Mouse (Mus musculus) hindbrain, embryonic 11.5 days (tissue): ENCODE measurements at regions not wholly inside any gene's neighbourhood (a gene's known extent, or its start where the extent isn't known, plus 50 kb on each side); places are given as distances from the start of the nearest gene placed in this dataset.

Experiments used
- ATAC-seq: fragments of 200-750 bp; cut with Nextera tagmentation; 2 replicates; pipeline ENCODE4 v1.8.0; 2017; ENCODE audit warnings: mild to moderate bottlenecking, moderate TSS enrichment, moderate library complexity; ENCODE audit not compliant: low FRiP score
- DNase-seq: peaks from one replicate; pipeline ENCODE4 v3.0.0-alpha.2; 2015; ENCODE audit warnings: low spot score
- H3K27ac ChIP-seq: fragments of 300-500 bp; sonication (generic); 2 replicates; pipeline ENCODE4 v1.5.1; 2014; ENCODE audit warnings: mild to moderate bottlenecking, low read depth, low read length
- H3K27me3 ChIP-seq: fragments of 300-500 bp; sonication (generic); 2 replicates; pipeline ENCODE4 v1.6.1; 2014; ENCODE audit warnings: mild to moderate bottlenecking, low read length, moderate library complexity, mixed read lengths; ENCODE audit not compliant: control insufficient read depth, insufficient read depth
- H3K36me3 ChIP-seq: fragments of 300-500 bp; sonication (generic); 2 replicates; pipeline ENCODE4 v1.6.1; 2014; ENCODE audit warnings: mild to moderate bottlenecking, low read length, moderate library complexity, mixed read lengths; ENCODE audit not compliant: control insufficient read depth, insufficient read depth
- H3K4me1 ChIP-seq: fragments of 300-500 bp; sonication (generic); replicated peaks from 2 replicates; pipeline ENCODE4 v1.6.1; 2014; ENCODE audit warnings: low read length, mixed read lengths; ENCODE audit not compliant: control insufficient read depth, insufficient read depth
- H3K4me2 ChIP-seq: fragments of 300-500 bp; sonication (generic); replicated peaks from 2 replicates; pipeline ENCODE4 v1.6.1; 2014; ENCODE audit warnings: mild to moderate bottlenecking, low read depth, low read length
- H3K4me3 ChIP-seq: fragments of 300-500 bp; sonication (generic); 2 replicates; pipeline ENCODE4 v1.5.1; 2014; ENCODE audit warnings: low read depth, low read length
- H3K9ac ChIP-seq: fragments of 300-500 bp; sonication (generic); 2 replicates; pipeline ENCODE4 v1.6.1; 2014; ENCODE audit warnings: low read depth, low read length
- H3K9me3 ChIP-seq: fragments of 300-500 bp; sonication (generic); 2 replicates; pipeline ENCODE4 v1.6.1; 2016; ENCODE audit warnings: low read length; ENCODE audit not compliant: control insufficient read depth
- WGBS: fragments of 180-500 bp; shearing (Covaris S2); extraction: QIAGEN DNeasy Blood & Tissue Kit; methylation state at CpG from one replicate; pipeline ENCODE4 v1.1.7; 2014; 5-methylcytosine and 5-hydroxymethylcytosine counted together

DNA sequence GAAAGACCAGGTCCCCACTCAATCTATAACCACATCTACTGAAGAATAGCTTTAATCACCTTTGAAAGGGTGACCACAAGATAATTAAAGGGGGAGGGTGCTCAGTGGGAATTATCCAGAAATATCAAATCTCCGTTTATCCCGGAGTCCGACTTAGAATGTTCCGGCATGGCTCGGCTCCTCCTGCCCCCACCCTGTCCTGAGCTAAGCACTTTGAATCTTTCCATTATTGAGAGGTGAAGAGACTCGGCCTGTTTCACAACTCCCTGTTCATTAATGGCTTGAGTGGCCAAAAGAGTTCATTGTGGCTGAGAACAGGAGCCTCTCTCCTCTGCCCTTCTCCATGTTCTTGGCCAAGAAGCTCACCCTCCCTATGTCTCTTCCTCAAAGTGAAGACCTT, 181.0 kb downstream of the 3110018I06Rik start:
- ATAC-seq (no peak), DNase-seq (no peak)
- H3K9me3 ChIP-seq = no peaks in the 10 kb centered on the region
- 92% methylated on average over 6 of the region's 6 CpGs for whole genome bisulfite sequencing
- no peak overlapping the region for H3K4me2 ChIP-seq
- H3K27me3 ChIP-seq = no peaks in the 10 kb centered on the region
- H3K4me3 ChIP-seq = no peak overlapping the region
- H3K36me3 ChIP-seq = no peaks in the 10 kb centered on the region
- no peak overlapping the region for H3K27ac ChIP-seq
- no peak overlapping the region for H3K9ac ChIP-seq
- no peaks in the 10 kb centered on the region for H3K4me1 ChIP-seq

DNA sequence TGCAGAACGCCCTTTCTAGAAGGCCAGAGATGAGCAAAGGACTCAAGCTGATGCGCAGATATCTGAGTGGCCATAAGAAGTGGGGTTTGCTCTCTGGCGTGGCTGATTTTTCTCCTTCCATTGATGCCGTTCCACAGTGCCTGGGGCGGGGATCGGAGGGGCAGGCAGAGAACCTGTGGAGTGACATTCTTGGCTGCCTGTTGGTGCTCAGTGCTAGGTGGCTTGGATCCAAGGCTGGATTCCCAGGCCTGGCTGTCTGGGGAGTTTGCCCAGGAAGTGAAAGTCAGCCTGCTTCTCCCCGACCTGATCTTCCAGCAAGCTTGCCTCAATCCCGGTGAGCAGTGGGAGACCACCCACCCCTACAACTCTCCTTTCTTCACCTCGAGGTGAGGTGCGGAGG, 181.5 kb downstream of the 3110018I06Rik start:
- Histone ChIP-seq H3K4me2 (no peak overlapping the region), H3K4me1 (no peaks in the 10 kb centered on the region), H3K9ac (no peak overlapping the region), H3K4me3 (no peak overlapping the region), H3K27me3 (no peaks in the 10 kb centered on the region), H3K36me3 (no peaks in the 10 kb centered on the region), H3K9me3 (no peaks in the 10 kb centered on the region), H3K27ac (no peak overlapping the region)
- no peak for DNase-seq
- 78% methylated on average over 10 of the region's 10 CpGs for WGBS
- ATAC-seq = no peak

DNA sequence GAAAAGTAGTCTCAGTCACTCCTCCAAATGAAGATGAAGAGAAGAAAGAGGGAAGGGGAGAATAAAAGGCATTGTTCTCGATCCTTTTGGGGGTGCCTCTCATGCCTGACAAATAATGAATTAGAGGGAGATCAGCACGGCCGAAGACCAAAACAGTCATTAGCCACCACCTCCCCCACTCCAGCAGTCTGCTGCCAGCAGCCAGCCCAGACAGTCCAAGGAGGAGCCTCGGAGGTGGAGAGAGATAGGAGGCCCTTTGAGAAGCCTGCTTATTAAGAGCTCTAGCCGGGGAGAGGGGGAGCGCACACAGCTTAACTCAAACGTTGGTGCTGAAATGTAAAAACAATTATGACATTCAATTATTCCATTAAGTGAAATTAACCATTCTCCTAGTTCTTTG, 188.6 kb downstream of the 3110018I06Rik start:
- DNase-seq = no peak
- WGBS = 32% methylated on average over 7 of the region's 7 CpGs
- no peak overlapping the region for H3K4me2 ChIP-seq
- no peaks in the 10 kb centered on the region for H3K27me3 ChIP-seq
- no peak overlapping the region for H3K4me3 ChIP-seq
- no peak overlapping the region for H3K27ac ChIP-seq
- H3K4me1 ChIP-seq = no peaks in the 10 kb centered on the region
- ATAC-seq = no peak
- no peaks in the 10 kb centered on the region for H3K9me3 ChIP-seq
- no peak overlapping the region for H3K9ac ChIP-seq
- no peaks in the 10 kb centered on the region for H3K36me3 ChIP-seq

DNA sequence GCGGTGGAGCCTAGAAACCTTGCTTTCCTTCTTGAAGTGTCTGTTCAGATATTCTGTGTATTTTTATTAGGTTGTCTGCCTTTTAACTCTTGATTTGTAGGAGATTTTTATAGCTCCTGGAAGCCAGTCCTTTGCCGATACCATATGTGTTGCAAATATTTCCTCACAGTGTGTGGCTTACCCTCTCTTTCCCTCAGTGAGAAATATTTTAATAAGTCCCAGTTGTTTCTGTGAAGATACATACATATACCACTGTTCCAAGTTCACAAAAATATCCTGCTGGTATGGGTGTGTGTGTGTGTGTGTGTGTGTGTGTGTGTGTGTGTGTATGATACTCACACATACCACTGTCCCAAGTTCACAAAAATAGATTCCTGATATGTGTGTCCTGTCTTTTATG, 199.0 kb downstream of the 3110018I06Rik start:
- no peak overlapping the region for H3K4me2 ChIP-seq
- H3K36me3 ChIP-seq = no peaks in the 10 kb centered on the region
- no peak overlapping the region for H3K4me3 ChIP-seq
- H3K27me3 ChIP-seq = no peaks in the 10 kb centered on the region
- no peak for DNase-seq
- no peaks in the 10 kb centered on the region for H3K9me3 ChIP-seq
- no peak for ATAC-seq
- no peak overlapping the region for H3K27ac ChIP-seq
- no peak overlapping the region for H3K9ac ChIP-seq
- WGBS = 80% methylated on average over 2 of the region's 2 CpGs
- H3K4me1 ChIP-seq = no peaks in the 10 kb centered on the region

DNA sequence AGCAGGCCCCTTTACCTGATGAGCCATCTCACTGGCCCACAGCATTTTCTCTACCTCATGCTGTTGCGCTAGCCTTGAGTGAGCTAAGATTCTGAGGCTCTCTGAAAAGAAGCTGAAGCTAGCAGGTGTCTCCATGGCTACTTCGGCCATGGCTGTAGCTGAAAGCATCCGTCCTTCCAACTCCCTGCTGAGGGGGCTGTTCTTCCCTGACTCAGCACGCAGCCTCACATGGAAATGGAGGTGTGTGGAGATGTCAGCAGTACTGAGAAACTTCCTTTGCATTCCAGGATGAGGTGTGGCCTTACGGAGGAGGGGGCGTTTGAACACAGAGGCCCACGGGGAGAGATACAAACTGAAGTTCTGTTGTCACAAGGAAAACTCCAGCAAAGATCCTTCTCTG, 201.0 kb downstream of the 3110018I06Rik start:
- Histone ChIP-seq H3K36me3 (no peaks in the 10 kb centered on the region), H3K4me1 (no peaks in the 10 kb centered on the region), H3K27ac (no peak overlapping the region), H3K9ac (no peak overlapping the region), H3K4me2 (no peak overlapping the region), H3K4me3 (no peak overlapping the region), H3K9me3 (no peaks in the 10 kb centered on the region), H3K27me3 (no peaks in the 10 kb centered on the region)
- WGBS = 40% methylated on average over 7 of the region's 7 CpGs
- ATAC-seq (no peak), DNase-seq (no peak)

DNA sequence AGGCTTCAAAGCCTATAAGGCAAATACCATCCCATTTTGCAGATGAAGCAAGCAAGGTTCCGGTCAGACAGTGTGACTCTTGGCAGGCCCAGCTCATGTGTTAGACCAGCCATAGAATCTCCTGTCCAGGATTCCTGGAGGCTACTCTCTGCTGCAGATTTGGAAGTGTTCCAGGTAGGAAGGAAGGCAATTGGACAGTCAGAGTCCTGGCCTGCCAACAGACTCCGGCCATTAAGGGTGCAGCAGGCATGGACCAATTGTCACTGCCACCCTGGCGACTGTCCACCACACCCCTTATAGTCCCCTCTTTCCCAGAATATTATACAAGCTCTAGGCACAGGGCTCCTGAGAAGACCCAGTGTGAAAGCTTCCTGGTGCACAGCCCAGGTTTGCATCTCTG, 201.6 kb downstream of the 3110018I06Rik start:
- 94% methylated on average over 3 of the region's 3 CpGs for WGBS
- H3K36me3 ChIP-seq = no peaks in the 10 kb centered on the region
- H3K9ac ChIP-seq = no peak overlapping the region

DNA sequence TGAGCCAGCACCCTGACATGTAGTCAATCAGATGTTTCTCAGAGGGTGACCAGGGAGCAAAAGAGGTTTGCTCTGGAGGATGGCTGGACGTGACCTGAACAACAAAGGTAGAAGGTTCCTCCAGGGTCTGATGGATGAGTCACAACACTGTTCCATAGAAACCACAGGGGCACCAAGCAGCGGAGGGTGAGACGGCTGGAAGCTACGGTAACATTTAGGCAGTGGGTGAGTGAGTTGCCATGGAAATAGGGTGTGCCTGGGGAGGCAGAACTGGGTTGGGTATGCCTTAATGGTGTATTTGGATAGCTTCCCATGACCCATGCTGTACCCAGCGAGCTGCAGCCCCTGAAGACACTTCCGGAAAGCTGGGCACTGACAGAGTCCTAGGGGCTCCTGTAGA, 205.3 kb downstream of the 3110018I06Rik start:
- Histone ChIP-seq H3K4me3 (no peak overlapping the region), H3K9ac (no peak overlapping the region), H3K27me3 (no peaks in the 10 kb centered on the region), H3K36me3 (no peaks in the 10 kb centered on the region), H3K9me3 (no peaks in the 10 kb centered on the region), H3K4me1 (no peaks in the 10 kb centered on the region), H3K4me2 (no peak overlapping the region), H3K27ac (no peak overlapping the region)
- no peak for ATAC-seq
- WGBS = 67% methylated on average over 6 of the region's 6 CpGs
- no peak for DNase-seq

More for the DNA sequence above, 201.6 kb downstream of the 3110018I06Rik start:
- no peak overlapping the region for H3K4me2 ChIP-seq
- no peak for ATAC-seq
- no peak for DNase-seq
- H3K4me3 ChIP-seq = no peak overlapping the region
- no peaks in the 10 kb centered on the region for H3K4me1 ChIP-seq
- no peaks in the 10 kb centered on the region for H3K27me3 ChIP-seq
- H3K9me3 ChIP-seq = no peaks in the 10 kb centered on the region
- no peak overlapping the region for H3K27ac ChIP-seq

DNA sequence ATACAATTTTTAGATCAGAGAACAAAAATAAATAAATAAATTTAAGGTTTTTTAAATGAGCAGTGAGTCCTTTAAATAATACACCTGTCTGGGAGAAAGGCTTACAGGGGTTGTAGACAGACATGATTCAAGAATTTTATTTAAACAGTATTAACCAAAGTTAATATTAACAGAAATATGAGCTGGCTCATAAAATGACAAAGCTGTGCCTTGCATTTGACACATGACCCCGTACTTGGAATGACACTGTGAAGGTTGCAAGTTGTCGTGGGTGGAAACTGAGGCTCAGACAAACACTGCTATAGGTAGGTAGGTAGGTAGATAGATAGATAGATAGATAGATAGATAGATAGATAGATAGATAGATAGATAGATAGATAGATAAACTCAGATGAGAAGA, 206.6 kb downstream of the 3110018I06Rik start:
- DNase-seq (no peak), ATAC-seq (no peak)
- 88% methylated on average over 2 of the region's 2 CpGs for WGBS
- H3K27ac ChIP-seq = no peak overlapping the region
- H3K4me2 ChIP-seq = no peak overlapping the region
- H3K9me3 ChIP-seq = no peaks in the 10 kb centered on the region
- H3K36me3 ChIP-seq = no peaks in the 10 kb centered on the region
- H3K9ac ChIP-seq = no peak overlapping the region
- H3K27me3 ChIP-seq = no peaks in the 10 kb centered on the region
- no peaks in the 10 kb centered on the region for H3K4me1 ChIP-seq
- H3K4me3 ChIP-seq = no peak overlapping the region

DNA sequence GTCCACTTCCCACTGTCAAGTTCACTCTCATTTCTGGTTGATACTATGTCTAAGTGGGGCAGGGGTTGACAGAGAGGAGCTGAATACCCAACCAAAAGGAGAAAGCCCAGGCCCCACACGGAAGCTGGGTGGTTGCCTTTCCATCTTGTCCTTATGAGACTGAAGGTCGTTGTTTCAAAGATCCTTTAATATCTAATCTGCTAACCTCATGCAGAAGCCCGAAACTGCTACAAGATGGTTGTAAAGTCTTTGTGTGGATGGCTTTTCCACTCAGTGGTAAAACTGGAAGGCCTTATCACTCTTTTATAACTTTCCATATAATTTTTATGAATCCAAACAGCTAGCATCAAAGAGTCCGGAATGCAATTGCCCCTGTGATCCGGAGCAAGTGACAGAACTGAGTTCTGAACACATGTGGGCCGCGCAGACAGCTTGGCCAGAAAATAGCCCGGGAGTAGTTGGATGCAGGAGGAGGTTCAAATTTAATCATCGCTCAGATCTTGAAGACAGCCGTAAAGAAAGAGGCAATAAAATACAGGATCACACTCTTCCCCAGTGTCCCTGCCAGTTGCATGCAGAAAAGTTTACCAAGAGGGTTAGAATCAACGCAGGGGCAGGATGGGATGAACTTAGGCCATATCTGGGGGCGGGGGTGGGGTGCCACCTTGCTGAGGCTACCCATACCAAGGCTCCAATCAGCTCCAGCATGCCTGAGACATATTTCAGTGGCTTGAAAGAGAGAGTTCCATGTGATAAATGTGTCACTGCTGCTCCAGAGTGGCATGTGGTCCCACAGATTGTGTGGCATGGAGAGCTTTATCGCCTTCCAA, 207.2 kb downstream of the 3110018I06Rik start:
- 92% methylated on average over 13 of the region's 13 CpGs for WGBS
- no peak for ATAC-seq
- no peaks in the 10 kb centered on the region for H3K9me3 ChIP-seq
- no peak for DNase-seq
- no peak overlapping the region for H3K4me3 ChIP-seq
- no peak overlapping the region for H3K9ac ChIP-seq
- H3K27me3 ChIP-seq = no peaks in the 10 kb centered on the region
- no peaks in the 10 kb centered on the region for H3K36me3 ChIP-seq
- H3K4me1 ChIP-seq = no peaks in the 10 kb centered on the region
- no peak overlapping the region for H3K27ac ChIP-seq
- H3K4me2 ChIP-seq = no peak overlapping the region
